Mouse (Mus musculus): Measurements from ENCODE around the gene Gm9745.

GRCm38 (mm10) chr13:8965224-8965623 lies 17.2 kb upstream of the Gm9745 start:
- no peak for TF ChIP-seq CTCF (IDR thresholded peaks at IDR 0.05; ENCODE audit: insufficient read depth, low read length)
- TF ChIP-seq POLR2A (IDR thresholded peaks at IDR 0.05; ENCODE audit: borderline replicate concordance, extremely low read depth, low read depth, low read length): no peak

Measured in lung, adult 2 months (tissue).